Mouse (Mus musculus) liver, postnatal 0 days (tissue): Measurements from ENCODE around the gene Sacm1l. TPM values are rescaled to one million over a fixed set of nuclear protein-coding genes. Genes with fewer than 3 reads are reported as not detected.

Experiments used
- ATAC-seq: fragments of 200-750 bp; cut with Nextera tagmentation; 2 replicates; pipeline ENCODE4 v1.8.0; 2017; ENCODE audit warnings: mild to moderate bottlenecking, moderate library complexity
- DNase-seq: peaks from one replicate; pipeline ENCODE4 v3.0.0-alpha.2; 2016
- H3K27ac ChIP-seq: fragments of 300-500 bp; sonication (generic); 2 replicates; pipeline ENCODE4 v1.5.1; 2014; ENCODE audit warnings: antibody characterized with exemption, moderate library complexity, mild to moderate bottlenecking, low read depth
- H3K27me3 ChIP-seq: fragments of 300-500 bp; sonication (generic); 2 replicates; pipeline ENCODE4 v1.6.1; 2014; ENCODE audit warnings: low read length, control low read depth, mixed read lengths; ENCODE audit not compliant: insufficient read depth
- H3K36me3 ChIP-seq: fragments of 300-500 bp; sonication (generic); replicated peaks from 2 replicates; pipeline ENCODE4 v1.6.1; 2014; ENCODE audit warnings: mild to moderate bottlenecking, control low read depth, low read length, moderate library complexity, mixed read lengths; ENCODE audit not compliant: insufficient read depth
- H3K4me1 ChIP-seq: fragments of 300-500 bp; sonication (generic); 2 replicates; pipeline ENCODE4 v1.6.1; 2014; ENCODE audit warnings: antibody characterized with exemption, mild to moderate bottlenecking, control low read depth; ENCODE audit not compliant: insufficient read depth
- H3K4me2 ChIP-seq: fragments of 300-500 bp; sonication (generic); 2 replicates; pipeline ENCODE4 v1.6.1; 2014; ENCODE audit warnings: low read depth, mild to moderate bottlenecking, low read length, moderate library complexity, mixed read lengths
- H3K4me3 ChIP-seq: fragments of 300-500 bp; sonication (generic); 2 replicates; pipeline ENCODE4 v1.5.1; 2014; ENCODE audit warnings: low read depth, low read length
- H3K9ac ChIP-seq: fragments of 300-500 bp; sonication (generic); replicated peaks from 2 replicates; pipeline ENCODE4 v1.6.1; 2014; ENCODE audit warnings: mild to moderate bottlenecking, moderate library complexity
- H3K9me3 ChIP-seq: fragments of 300-500 bp; sonication (generic); 2 replicates; pipeline ENCODE4 v1.6.1; 2016; ENCODE audit warnings: mild to moderate bottlenecking, control low read depth, low read length, mixed read lengths
- CTCF ChIP-seq: sonication (generic); IDR thresholded peaks from 2 replicates; pipeline ENCODE4 v1.5.1; 2016; ENCODE audit warnings: antibody characterized with exemption, low read depth
- EP300 ChIP-seq: IDR thresholded peaks from 2 replicates; pipeline ENCODE4 v1.6.1; 2016; ENCODE audit warnings: antibody characterized with exemption, low read depth, mild to moderate bottlenecking
- WGBS: fragments of 180-500 bp; shearing (Covaris S2); extraction: QIAGEN DNeasy Blood & Tissue Kit; methylation state at CpG from one replicate; pipeline ENCODE4 v1.1.7; 2014; ENCODE audit not compliant: insufficient replicate concordance; 5-methylcytosine and 5-hydroxymethylcytosine counted together
- polyA plus RNA-seq: library from polyadenylated mRNA; unstranded; fragments of >200 nt; fragmentation: Nextera tagmentation; extraction: Ambion mirVana; gene quantifications from 2 replicates; pipeline ENCODE4 v1.2.1, GENCODE M21; 2015

Gene Sacm1l
- polyA plus RNA-seq, 1 experiment from 2014 or later: 22.2 TPM

- H3K9ac ChIP-seq: no peak overlapping the region
- no peak for TF ChIP-seq CTCF
- ATAC-seq (no peak), DNase-seq (no peak)
- no peaks in the 10 kb centered on the region for H3K36me3 ChIP-seq
- no peak overlapping the region for H3K4me2 ChIP-seq
- 77% methylated on average over 5 of the region's 5 CpGs for WGBS
- H3K4me3 ChIP-seq: no peak overlapping the region
- no peak overlapping the region for H3K27ac ChIP-seq
- no peaks in the 10 kb centered on the region for H3K9me3 ChIP-seq
- peaks cover 7% of the 10 kb centered on the region; the same call in 1 of the 2 replicates for H3K4me1 ChIP-seq
- H3K27me3 ChIP-seq: no peaks in the 10 kb centered on the region
These were observed 3.1 kb upstream of the Sacm1l start for GRCm38 (mm10) chr9:123526502-123526901.

DNA sequence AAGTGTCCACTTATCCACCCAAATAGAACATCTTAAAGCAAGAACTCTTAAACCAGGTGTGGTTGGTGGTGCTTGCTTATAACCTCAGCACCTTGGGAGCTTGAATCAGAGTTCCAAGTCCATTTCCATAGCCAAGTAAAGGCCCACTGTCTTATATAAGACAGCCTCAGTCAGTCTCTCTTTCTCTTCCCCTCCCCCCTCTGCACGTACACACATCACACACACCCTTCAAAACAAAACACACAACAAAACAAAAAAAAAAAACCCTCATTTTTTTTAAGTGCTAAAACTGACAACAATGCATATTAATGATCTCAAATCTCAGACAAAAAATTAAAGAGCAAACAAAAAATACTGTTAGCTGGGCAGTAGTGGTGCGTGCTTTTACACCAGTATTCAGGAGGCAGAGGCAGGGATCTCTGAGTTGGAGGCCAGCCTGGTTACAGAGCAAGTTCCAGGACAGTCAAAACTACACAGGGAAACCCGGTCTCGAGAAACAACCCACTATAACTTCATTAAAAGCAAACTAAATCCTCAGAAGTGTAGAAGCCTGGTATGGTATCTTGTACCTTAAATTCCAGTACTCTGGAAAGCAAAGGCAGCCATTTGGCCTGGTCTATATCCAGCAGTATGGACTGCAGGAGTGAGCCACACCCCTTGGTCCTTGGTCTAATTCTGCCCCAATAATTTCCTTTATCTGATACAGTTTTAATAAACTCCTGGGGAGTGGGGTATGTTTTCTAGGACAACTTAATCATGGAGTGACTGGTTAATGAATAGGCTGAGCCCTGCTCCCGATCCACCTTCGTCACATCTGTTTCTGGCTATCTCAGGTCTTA, 1.3 kb upstream of the Sacm1l start:
- ATAC-seq (no peak), DNase-seq (no peak)
- Histone ChIP-seq H3K4me3 (peak overlapping the region; percentile 64), H3K4me2 (peak overlapping the region; percentile 84), H3K27me3 (no peaks in the 10 kb centered on the region), H3K36me3 (no peaks in the 10 kb centered on the region), H3K27ac (peak overlapping the region; percentile 95), H3K4me1 (peaks cover 13% of the 10 kb centered on the region), H3K9ac (peak overlapping the region; percentile 73), H3K9me3 (no peaks in the 10 kb centered on the region)
- WGBS: 25% methylated on average over 6 of the region's 6 CpGs
- TF ChIP-seq CTCF: no peak
- TF ChIP-seq EP300: no peak

- peaks cover 13% of the 10 kb centered on the region for H3K4me1 ChIP-seq
- peak; percentile 56 for DNase-seq
These were observed 648 bp upstream of the Sacm1l start for GRCm38 (mm10) chr9:123528926-123529295.

GRCm38 (mm10) chr9:123530158-123530475, 558 bp downstream of the Sacm1l start:
- Histone ChIP-seq H3K4me2 (peak overlapping the region; percentile 77), H3K4me3 (peak overlapping the region; percentile 98), H3K27me3 (no peaks in the 10 kb centered on the region), H3K27ac (peak overlapping the region; percentile 96), H3K36me3 (no peaks in the 10 kb centered on the region), H3K9me3 (no peaks in the 10 kb centered on the region), H3K9ac (peak overlapping the region; percentile 87), H3K4me1 (peaks cover 13% of the 10 kb centered on the region)
- 0% methylated on average over 13 of the region's 13 CpGs for WGBS
- ATAC-seq (no peak), DNase-seq (no peak)
- no peak for TF ChIP-seq EP300
- TF ChIP-seq CTCF: no peak

More at GRCm38 (mm10) chr9:123528926-123529295, 648 bp upstream of the Sacm1l start:
- Histone ChIP-seq H3K9me3 (no peaks in the 10 kb centered on the region), H3K36me3 (no peaks in the 10 kb centered on the region), H3K27me3 (no peaks in the 10 kb centered on the region), H3K27ac (peak overlapping the region; percentile 95), H3K4me3 (peak overlapping the region; percentile 64), H3K9ac (peak overlapping the region; percentile 73), H3K4me2 (peak overlapping the region; percentile 84)
- 2% methylated on average over 17 of the region's 17 CpGs for WGBS
- peak; percentile 43 for ATAC-seq
- TF ChIP-seq EP300 (no peak), CTCF (no peak)

DNA sequence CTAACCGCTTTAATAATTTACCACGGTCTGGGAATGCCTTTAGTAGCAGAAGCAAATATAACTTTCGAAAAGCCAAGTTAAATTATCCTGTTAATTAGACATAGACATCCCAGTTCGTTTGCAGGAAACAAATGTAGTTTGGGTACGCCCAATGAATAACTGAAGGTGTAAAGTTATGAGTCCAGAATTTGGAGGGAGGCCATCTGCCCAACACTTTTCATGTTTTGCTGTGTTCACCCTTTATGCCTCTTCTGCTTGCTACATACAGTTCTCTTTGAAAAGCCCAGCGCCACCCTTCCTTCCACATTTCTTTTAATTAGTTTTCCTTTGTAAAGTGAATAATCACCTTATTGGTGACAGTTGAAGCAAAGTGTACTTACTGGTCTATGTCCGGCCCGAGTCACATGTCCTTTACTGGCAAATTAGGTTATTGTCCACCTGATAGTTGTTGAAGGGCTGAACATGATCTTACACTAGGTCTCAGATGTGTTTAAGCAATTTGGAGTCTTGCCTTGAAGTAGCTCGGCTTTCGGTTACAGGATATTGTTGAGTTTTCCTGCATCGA, 1.1 kb downstream of the Sacm1l start:
- Histone ChIP-seq H3K27ac (peak overlapping the region; percentile 96), H3K9ac (peak overlapping the region; percentile 87), H3K4me3 (peak overlapping the region; percentile 98), H3K27me3 (no peaks in the 10 kb centered on the region), H3K4me2 (peak overlapping the region; percentile 77), H3K9me3 (no peaks in the 10 kb centered on the region), H3K4me1 (peaks cover 13% of the 10 kb centered on the region), H3K36me3 (no peaks in the 10 kb centered on the region; the same call in 1 of the 2 replicates)
- WGBS: 37% methylated on average over 11 of the region's 11 CpGs
- DNase-seq: no peak
- TF ChIP-seq CTCF (no peak), EP300 (no peak)
- no peak for ATAC-seq

- no peak overlapping the region for H3K9ac ChIP-seq
- peak overlapping the region; percentile 77 for H3K4me2 ChIP-seq
- no peaks in the 10 kb centered on the region; the same call in 1 of the 2 replicates for H3K36me3 ChIP-seq
- no peaks in the 10 kb centered on the region for H3K27me3 ChIP-seq
- DNase-seq (no peak), ATAC-seq (no peak)
- TF ChIP-seq EP300 (no peak), CTCF (no peak)
- no peak overlapping the region for H3K27ac ChIP-seq
- H3K9me3 ChIP-seq: no peaks in the 10 kb centered on the region
- peak overlapping the region; percentile 98; the same call in 1 of the 2 replicates for H3K4me3 ChIP-seq
- H3K4me1 ChIP-seq: peaks cover 15% of the 10 kb centered on the region
These were observed 1.7 kb downstream of the Sacm1l start for GRCm38 (mm10) chr9:123531234-123531633.
